Mouse (Mus musculus) lung, embryonic 14.5 days (tissue): Measurements from ENCODE around the gene Tlx1. TPM values are rescaled to one million over a fixed set of nuclear protein-coding genes. Genes with fewer than 3 reads are reported as not detected.

ENCODE experiments used
- ATAC-seq: fragments of 200-750 bp; cut with Nextera tagmentation; 2 replicates; pipeline ENCODE4 v1.8.0; 2017; ENCODE audit warnings: mild to moderate bottlenecking, moderate TSS enrichment, moderate library complexity; ENCODE audit not compliant: insufficient read depth
- DNase-seq: peaks from one replicate; pipeline ENCODE4 v3.0.0-alpha.2; 2015
- H3K27ac ChIP-seq: fragments of 300-500 bp; sonication (generic); 2 replicates; pipeline ENCODE4 v1.5.1; 2014; ENCODE audit warnings: low read depth, mild to moderate bottlenecking, moderate library complexity
- H3K27me3 ChIP-seq: fragments of 300-500 bp; sonication (generic); 2 replicates; pipeline ENCODE4 v1.6.1; 2014; ENCODE audit warnings: low read length, control low read depth; ENCODE audit not compliant: insufficient read depth
- H3K36me3 ChIP-seq: fragments of 300-500 bp; sonication (generic); 2 replicates; pipeline ENCODE4 v1.6.1; 2014; ENCODE audit warnings: control low read depth; ENCODE audit not compliant: insufficient read depth
- H3K4me1 ChIP-seq: fragments of 300-500 bp; sonication (generic); 2 replicates; pipeline ENCODE4 v1.6.1; 2014; ENCODE audit warnings: antibody characterized with exemption, control low read depth; ENCODE audit not compliant: insufficient read depth
- H3K4me2 ChIP-seq: fragments of 300-500 bp; sonication (generic); 2 replicates; pipeline ENCODE4 v1.6.1; 2014; ENCODE audit warnings: mild to moderate bottlenecking
- H3K4me3 ChIP-seq: fragments of 300-500 bp; sonication (generic); 2 replicates; pipeline ENCODE4 v1.5.1; 2014; ENCODE audit warnings: low read depth, low read length
- H3K9ac ChIP-seq: fragments of 300-500 bp; sonication (generic); 2 replicates; pipeline ENCODE4 v1.6.1; 2014
- H3K9me3 ChIP-seq: fragments of 300-500 bp; sonication (generic); 2 replicates; pipeline ENCODE4 v1.6.1; 2016; ENCODE audit warnings: low read depth, low read length, control low read depth
- CTCF ChIP-seq: IDR thresholded peaks from 2 replicates; pipeline ENCODE4 v1.5.1; 2016; ENCODE audit warnings: antibody characterized with exemption, low read depth
- WGBS: fragments of 180-500 bp; shearing (Covaris S2); extraction: QIAGEN DNeasy Blood & Tissue Kit; methylation state at CpG from one replicate; pipeline ENCODE4 v1.1.7; 2014; 5-methylcytosine and 5-hydroxymethylcytosine counted together
- polyA plus RNA-seq: library from polyadenylated mRNA; unstranded; fragments of >200 nt; fragmentation: Nextera tagmentation; extraction: Ambion mirVana; gene quantifications from 2 replicates; pipeline ENCODE4 v1.2.1, GENCODE M21; 2014

The Tlx1 gene
- polyA plus RNA-seq, 1 experiment from 2014 or later: not detected

DNA sequence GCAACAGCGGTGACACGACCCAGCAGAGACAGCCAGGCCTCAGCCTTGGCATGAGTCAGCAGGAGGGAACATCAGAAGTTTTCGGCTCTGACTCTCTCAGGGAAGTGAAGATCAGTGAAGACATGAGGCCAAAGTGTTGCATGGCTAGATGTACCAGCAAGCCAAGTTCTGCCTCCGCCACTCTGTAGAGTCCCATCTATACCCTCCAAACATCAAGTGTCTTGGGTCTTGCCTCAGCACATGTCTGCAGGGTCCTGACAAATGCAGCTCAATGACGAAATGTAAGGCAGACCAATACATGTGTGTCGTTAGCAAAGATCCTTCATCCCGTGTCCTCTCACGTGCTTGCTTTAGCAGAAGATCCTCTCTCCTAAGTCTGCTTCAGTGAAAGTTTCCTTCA, 46.5 kb downstream of the Tlx1 start:
- H3K4me2 ChIP-seq: no peak overlapping the region
- no peak for DNase-seq
- no peaks in the 10 kb centered on the region for H3K36me3 ChIP-seq
- H3K9me3 ChIP-seq: peaks cover 7% of the 10 kb centered on the region; the same call in 1 of the 2 replicates
- H3K27ac ChIP-seq: no peak overlapping the region
- no peaks in the 10 kb centered on the region for H3K27me3 ChIP-seq
- no peak for TF ChIP-seq CTCF
- H3K4me3 ChIP-seq: no peak overlapping the region
- H3K9ac ChIP-seq: no peak overlapping the region
- H3K4me1 ChIP-seq: no peaks in the 10 kb centered on the region
- 83% methylated on average over 8 of the region's 8 CpGs for WGBS
- no peak for ATAC-seq

DNA sequence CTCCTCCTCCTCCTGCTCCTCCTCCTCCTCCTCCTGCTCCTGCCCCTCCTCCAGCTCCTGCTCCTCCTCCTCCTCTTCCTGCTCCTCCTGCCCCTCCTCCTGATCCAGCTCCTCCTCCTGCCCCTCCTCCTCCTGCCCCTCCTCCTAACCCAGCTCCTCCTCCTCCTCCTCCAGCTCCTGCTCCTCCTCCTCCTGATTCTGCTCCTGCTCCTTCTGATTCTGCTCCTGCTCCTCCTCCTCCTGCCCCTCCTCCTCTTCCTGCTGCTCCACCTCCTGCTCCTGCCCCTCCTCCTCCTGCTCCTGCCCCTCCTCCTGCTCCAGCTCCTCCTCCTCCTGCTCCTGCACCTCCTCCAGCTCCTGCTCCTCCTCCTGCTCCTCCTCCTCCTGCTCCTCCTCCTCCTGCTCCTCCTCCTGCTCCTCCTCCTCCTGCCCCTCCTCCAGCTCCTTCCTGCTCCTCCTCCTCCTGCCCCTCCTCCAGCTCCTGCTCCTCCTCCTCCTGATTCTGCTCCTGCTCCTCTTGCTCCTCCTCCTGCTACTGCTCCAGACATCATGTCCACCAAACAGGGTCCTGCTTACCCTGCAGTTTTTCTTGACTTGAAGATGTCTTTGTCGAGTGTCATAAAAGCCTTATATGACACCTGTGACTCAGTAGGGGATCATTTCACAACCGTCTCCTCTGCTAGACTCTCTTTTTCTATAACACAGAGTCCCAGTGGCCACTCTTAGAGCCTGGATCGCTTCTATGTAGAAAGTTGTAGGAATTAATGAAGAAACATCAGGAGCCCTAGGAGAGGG, 55.0 kb downstream of the Tlx1 start:
- peaks cover 6% of the 10 kb centered on the region; the same call in 1 of the 2 replicates for H3K4me1 ChIP-seq
- ATAC-seq (no peak), DNase-seq (no peak)
- TF ChIP-seq CTCF: no peak
- no peaks in the 10 kb centered on the region; the same call in 1 of the 2 replicates for H3K9me3 ChIP-seq
- WGBS: 78% methylated on average over 3 of the region's 3 CpGs
- H3K4me3 ChIP-seq: no peak overlapping the region
- H3K27ac ChIP-seq: no peak overlapping the region
- H3K36me3 ChIP-seq: no peaks in the 10 kb centered on the region
- H3K4me2 ChIP-seq: no peak overlapping the region
- H3K27me3 ChIP-seq: no peaks in the 10 kb centered on the region
- H3K9ac ChIP-seq: no peak overlapping the region

Other genes with a start within 250 kb of the Tlx1 start
- 40.6 and 43.9 TPM in 2 replicates for gene Slf2, start 219.5 kb upstream of the Tlx1 start, polyA plus RNA-seq
- gene Sema4g, start 161.6 kb upstream of the Tlx1 start, polyA plus RNA-seq: 1.7 and 2.1 TPM in 2 replicates
- 13.0 and 14.8 TPM in 2 replicates for gene Twnk, start 145.0 kb upstream of the Tlx1 start, polyA plus RNA-seq
- gene Mrpl43, start 144.2 kb upstream of the Tlx1 start, polyA plus RNA-seq: 61.3 and 63.6 TPM in 2 replicates
- gene Lzts2, start 136.3 kb upstream of the Tlx1 start, polyA plus RNA-seq: 68.5 and 75.4 TPM in 2 replicates
- 0.39 TPM in 2 replicates for gene Pdzd7, start 105.0 kb upstream of the Tlx1 start, polyA plus RNA-seq
- gene Sfxn3, start 103.2 kb upstream of the Tlx1 start, polyA plus RNA-seq: 18.3 and 19.6 TPM in 2 replicates
- 1.5 and 2.4 TPM in 2 replicates for gene Kazald1, start 75.4 kb upstream of the Tlx1 start, polyA plus RNA-seq
- not detected in 2 replicates for gene Lbx1, start 85.1 kb downstream of the Tlx1 start, polyA plus RNA-seq
- 40.2 and 43.5 TPM in 2 replicates for gene Btrc, start 213.1 kb downstream of the Tlx1 start, polyA plus RNA-seq